Mouse (Mus musculus): ENCODE results near the gene Etl4. TPM values are rescaled to one million over a fixed set of nuclear protein-coding genes. Genes with fewer than 3 reads are reported as not detected.
"Not testable (repeated sequence)": the region's sequence is repeated elsewhere in the genome, so short reads cannot be mapped to it uniquely, and the experiment has no call there.

Gene Etl4
- polyA plus RNA-seq, 1 experiment from 2014 or later, result 5.0 TPM

- H3K9ac ChIP-seq; H3K4me2 ChIP-seq; H3K27me3 ChIP-seq; H3K27ac ChIP-seq (replicated peaks); H3K4me3 ChIP-seq; H3K9me3 ChIP-seq; H3K36me3 ChIP-seq; ATAC-seq (ENCODE audit: low FRiP score, low read depth); H3K4me1 ChIP-seq (replicated peaks): not testable (repeated sequence)
- 75% methylated on average over 6 of the region's 6 CpGs for WGBS
These were observed 267.0 kb downstream of the Etl4 start for GRCm38 (mm10) chr2:20176456-20177184.

DNA sequence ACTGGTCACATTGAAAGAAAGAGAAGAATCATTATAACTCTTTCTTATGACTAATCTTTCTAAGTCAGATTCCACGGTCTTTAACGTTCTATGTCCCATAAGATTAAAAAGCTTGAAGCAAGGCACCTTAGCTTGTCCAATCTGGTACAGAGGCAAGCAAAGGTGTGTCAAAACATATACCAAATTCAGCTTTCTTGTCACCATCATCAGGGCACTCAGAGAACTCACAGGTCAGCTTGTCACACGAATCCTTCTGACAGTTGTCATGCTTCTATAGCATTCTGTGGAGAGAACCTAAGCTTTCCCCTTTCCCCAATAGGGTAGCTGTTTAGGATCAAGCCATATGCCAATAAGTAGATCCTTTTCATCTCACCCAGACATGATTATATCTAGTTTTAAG lies 267.7 kb downstream of the Etl4 start:
- not testable (repeated sequence) for H3K9me3 ChIP-seq; H3K27me3 ChIP-seq; H3K4me2 ChIP-seq; H3K27ac ChIP-seq (replicated peaks); H3K9ac ChIP-seq; H3K36me3 ChIP-seq; H3K4me3 ChIP-seq; ATAC-seq (ENCODE audit: low FRiP score, low read depth); H3K4me1 ChIP-seq (replicated peaks)
- WGBS, result 89% methylated on average over 3 of the region's 3 CpGs

GRCm38 (mm10) chr2:20180561-20180960 lies 271.0 kb downstream of the Etl4 start:
- 84% methylated on average over 5 of the region's 5 CpGs for WGBS
- ATAC-seq (ENCODE audit: low FRiP score, low read depth); H3K27ac ChIP-seq (replicated peaks); H3K4me3 ChIP-seq; H3K27me3 ChIP-seq; H3K9me3 ChIP-seq; H3K4me2 ChIP-seq; H3K36me3 ChIP-seq; H3K9ac ChIP-seq; H3K4me1 ChIP-seq (replicated peaks): not testable (repeated sequence)

DNA sequence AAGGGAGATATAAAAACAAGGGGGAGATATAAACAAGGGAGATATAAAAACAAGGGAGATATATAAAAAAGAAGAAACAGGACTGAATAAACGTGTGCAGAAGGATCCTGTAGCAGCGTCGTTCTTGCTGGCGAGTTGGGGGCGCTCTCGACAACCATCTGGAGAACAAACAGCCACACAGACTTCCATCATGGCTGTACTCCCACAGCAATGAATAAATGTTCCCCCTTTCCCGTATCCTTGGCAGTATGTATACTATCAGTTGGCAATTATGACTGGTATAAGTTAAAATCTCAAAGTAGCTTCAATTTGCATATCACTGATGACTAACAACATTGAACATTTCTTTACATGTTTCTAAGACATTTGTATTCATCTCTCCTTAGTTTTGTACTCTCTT lies 277.6 kb downstream of the Etl4 start:
- not testable (repeated sequence) for H3K4me1 ChIP-seq (replicated peaks); H3K27ac ChIP-seq (replicated peaks); H3K9ac ChIP-seq; H3K27me3 ChIP-seq; H3K4me2 ChIP-seq; H3K36me3 ChIP-seq; H3K9me3 ChIP-seq; H3K4me3 ChIP-seq; ATAC-seq (ENCODE audit: low FRiP score, low read depth)
- WGBS, result 91% methylated on average over 7 of the region's 7 CpGs

- H3K4me2 ChIP-seq, result no peak overlapping the region
- no peaks in the 10 kb centered on the region for H3K9me3 ChIP-seq
- H3K4me3 ChIP-seq, result no peak overlapping the region
- no peak for ATAC-seq (ENCODE audit: low FRiP score, low read depth)
- H3K9ac ChIP-seq, result no peak overlapping the region
- H3K27ac ChIP-seq (replicated peaks), result no peak overlapping the region
- 95% methylated on average over 7 of the region's 7 CpGs for WGBS
- no peaks in the 10 kb centered on the region for H3K27me3 ChIP-seq
- no peaks in the 10 kb centered on the region for H3K36me3 ChIP-seq
- no peaks in the 10 kb centered on the region for H3K4me1 ChIP-seq (replicated peaks)
These were observed 293.4 kb downstream of the Etl4 start for GRCm38 (mm10) chr2:20203011-20203410.

GRCm38 (mm10) chr2:20206647-20207046 lies 297.1 kb downstream of the Etl4 start:
- H3K4me1 ChIP-seq (replicated peaks), result no peaks in the 10 kb centered on the region
- WGBS, result 79% methylated on average over 1 of the region's 1 CpGs

GRCm38 (mm10) chr2:20208683-20209194 lies 299.2 kb downstream of the Etl4 start:
- Histone ChIP-seq H3K27ac (replicated peaks) (no peak overlapping the region), H3K9ac (no peak overlapping the region), H3K4me2 (no peak overlapping the region), H3K4me1 (replicated peaks) (no peaks in the 10 kb centered on the region), H3K9me3 (no peaks in the 10 kb centered on the region), H3K27me3 (no peaks in the 10 kb centered on the region), H3K4me3 (no peak overlapping the region), H3K36me3 (no peaks in the 10 kb centered on the region)
- ATAC-seq (ENCODE audit: low FRiP score, low read depth), result no peak
- WGBS, result 61% methylated on average over 3 of the region's 3 CpGs

More at GRCm38 (mm10) chr2:20206647-20207046, 297.1 kb downstream of the Etl4 start:
- H3K4me2 ChIP-seq, result no peak overlapping the region
- H3K27ac ChIP-seq (replicated peaks), result no peak overlapping the region
- H3K4me3 ChIP-seq, result no peak overlapping the region
- H3K27me3 ChIP-seq, result no peaks in the 10 kb centered on the region
- no peaks in the 10 kb centered on the region for H3K36me3 ChIP-seq
- no peak for ATAC-seq (ENCODE audit: low FRiP score, low read depth)
- H3K9ac ChIP-seq, result no peak overlapping the region
- H3K9me3 ChIP-seq, result no peaks in the 10 kb centered on the region

DNA sequence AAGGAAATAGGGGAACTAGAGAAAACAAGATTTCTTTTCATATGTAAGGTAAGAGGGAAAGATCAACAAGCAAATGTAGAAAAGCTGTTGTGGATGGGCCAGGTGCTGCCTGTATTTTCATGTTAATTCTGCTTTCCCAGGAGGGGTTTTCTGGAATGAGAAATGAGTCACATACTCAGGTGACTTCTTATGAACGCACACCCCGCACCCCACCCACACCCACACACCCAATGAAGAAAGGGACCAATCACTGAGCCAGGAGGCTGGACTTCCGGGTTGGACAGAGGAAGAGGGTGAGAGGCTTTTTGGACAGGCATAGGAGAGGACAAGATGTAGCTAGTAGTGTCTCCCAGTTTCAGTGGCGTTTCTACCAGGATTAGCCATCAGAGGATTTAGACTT lies 299.8 kb downstream of the Etl4 start:
- no peak overlapping the region for H3K9ac ChIP-seq
- no peaks in the 10 kb centered on the region for H3K9me3 ChIP-seq
- H3K27me3 ChIP-seq, result no peaks in the 10 kb centered on the region
- 62% methylated on average over 4 of the region's 4 CpGs for WGBS
- H3K36me3 ChIP-seq, result no peaks in the 10 kb centered on the region
- no peak overlapping the region for H3K4me3 ChIP-seq
- no peaks in the 10 kb centered on the region for H3K4me1 ChIP-seq (replicated peaks)
- H3K27ac ChIP-seq (replicated peaks), result no peak overlapping the region
- no peak overlapping the region for H3K4me2 ChIP-seq
- no peak for ATAC-seq (ENCODE audit: low FRiP score, low read depth)

- Histone ChIP-seq H3K4me2 (no peak overlapping the region), H3K4me3 (no peak overlapping the region), H3K27me3 (no peaks in the 10 kb centered on the region), H3K4me1 (replicated peaks) (no peaks in the 10 kb centered on the region), H3K9me3 (no peaks in the 10 kb centered on the region), H3K27ac (replicated peaks) (no peak overlapping the region), H3K36me3 (no peaks in the 10 kb centered on the region), H3K9ac (no peak overlapping the region)
- WGBS, result 90% methylated on average over 2 of the region's 2 CpGs
- ATAC-seq (ENCODE audit: low FRiP score, low read depth), result no peak
These were observed 306.7 kb downstream of the Etl4 start for GRCm38 (mm10) chr2:20216275-20216674.

- Histone ChIP-seq H3K4me1 (replicated peaks) (no peaks in the 10 kb centered on the region), H3K36me3 (no peaks in the 10 kb centered on the region), H3K9me3 (no peaks in the 10 kb centered on the region), H3K27ac (replicated peaks) (no peak overlapping the region), H3K9ac (no peak overlapping the region), H3K4me2 (no peak overlapping the region), H3K27me3 (no peaks in the 10 kb centered on the region), H3K4me3 (no peak overlapping the region)
- ATAC-seq (ENCODE audit: low FRiP score, low read depth), result no peak
- 97% methylated on average over 5 of the region's 5 CpGs for WGBS
These were observed 307.3 kb downstream of the Etl4 start for GRCm38 (mm10) chr2:20216686-20217437.

- Histone ChIP-seq H3K36me3 (no peaks in the 10 kb centered on the region), H3K4me1 (replicated peaks) (no peaks in the 10 kb centered on the region), H3K27ac (replicated peaks) (no peak overlapping the region), H3K4me2 (no peak overlapping the region), H3K9ac (no peak overlapping the region), H3K9me3 (no peaks in the 10 kb centered on the region), H3K4me3 (no peak overlapping the region), H3K27me3 (no peaks in the 10 kb centered on the region)
- 77% methylated on average over 4 of the region's 4 CpGs for WGBS
- no peak for ATAC-seq (ENCODE audit: low FRiP score, low read depth)
These were observed 321.8 kb downstream of the Etl4 start for GRCm38 (mm10) chr2:20231371-20231770.

DNA sequence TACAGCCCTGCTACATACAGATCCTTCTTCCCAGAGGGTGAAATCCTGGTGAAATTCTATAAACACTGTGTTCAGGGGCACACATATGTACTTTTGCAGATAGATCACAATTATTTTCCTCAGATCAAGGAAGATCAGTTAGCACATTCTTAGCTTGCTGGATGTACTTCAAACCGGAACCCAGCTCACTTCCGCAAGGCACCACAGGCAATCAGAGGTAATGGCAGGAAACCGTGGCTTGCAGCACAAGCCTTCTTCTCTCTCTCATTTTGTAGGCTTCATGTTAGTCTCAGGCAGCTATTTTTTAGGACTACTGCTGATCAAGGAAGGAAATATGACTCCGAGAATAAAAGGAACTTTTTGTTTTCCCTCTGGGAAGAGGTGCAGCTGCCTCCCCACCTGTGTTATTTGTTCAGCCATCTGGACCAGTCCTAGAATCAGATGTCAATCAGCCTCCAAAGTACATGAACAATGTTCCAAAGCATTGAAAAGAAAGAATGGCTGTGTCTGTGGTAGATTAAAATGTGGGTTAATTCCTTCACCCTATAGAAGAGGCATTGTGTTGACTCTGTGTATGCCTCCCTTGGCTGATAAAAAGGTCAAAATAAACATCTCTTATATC lies 338.6 kb downstream of the Etl4 start:
- 66% methylated on average over 4 of the region's 4 CpGs for WGBS
- no peaks in the 10 kb centered on the region for H3K9me3 ChIP-seq
- H3K9ac ChIP-seq, result no peak overlapping the region
- H3K4me2 ChIP-seq, result no peak overlapping the region
- ATAC-seq (ENCODE audit: low FRiP score, low read depth), result no peak
- no peak overlapping the region for H3K4me3 ChIP-seq
- no peak overlapping the region for H3K27ac ChIP-seq (replicated peaks)
- no peaks in the 10 kb centered on the region for H3K27me3 ChIP-seq
- H3K4me1 ChIP-seq (replicated peaks), result no peaks in the 10 kb centered on the region
- no peaks in the 10 kb centered on the region for H3K36me3 ChIP-seq
